Mouse (Mus musculus): ENCODE results near the gene Atf6.

The Atf6 gene

DNA sequence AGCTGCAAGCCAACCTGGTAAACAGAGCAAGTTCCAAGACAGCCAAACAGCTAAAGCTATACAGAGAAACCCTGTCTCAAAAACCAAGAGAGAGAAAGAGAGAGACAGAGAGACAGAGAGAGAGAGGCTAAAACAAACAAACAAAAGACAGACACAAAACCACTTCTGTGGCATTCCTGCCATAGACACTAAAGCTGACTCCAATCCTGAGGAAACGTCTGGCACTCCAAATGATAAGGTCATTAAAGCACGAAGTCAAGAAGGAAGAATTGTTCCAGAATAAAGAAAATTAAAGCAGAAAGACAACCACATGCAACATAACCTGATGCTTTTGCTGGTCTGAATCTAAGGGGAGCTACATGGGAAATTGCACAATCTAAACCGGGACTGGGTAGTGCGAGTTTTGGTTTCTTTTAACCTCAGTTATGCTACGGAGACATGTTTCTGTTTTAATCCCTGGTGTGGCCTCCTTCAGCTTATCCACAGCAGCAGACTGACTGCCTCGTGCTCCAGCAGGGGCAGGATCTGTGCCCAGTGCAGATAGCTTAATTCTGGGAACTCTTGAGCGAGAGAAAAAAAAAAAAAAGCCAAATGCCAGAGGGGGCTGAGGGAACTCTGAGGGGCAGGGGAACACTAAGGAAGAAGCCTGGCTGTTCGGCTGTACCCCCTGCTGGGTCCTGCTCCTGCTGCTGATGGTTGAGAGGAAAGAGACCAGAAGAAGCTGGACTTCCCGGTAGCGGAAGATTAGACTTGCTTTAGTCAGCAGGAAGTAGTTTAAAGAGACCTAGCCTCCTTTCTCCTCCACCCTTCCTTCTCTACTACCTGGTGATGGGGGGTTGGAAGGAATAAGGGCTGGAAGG lies 21.9 kb downstream of the Atf6 start:
- DNase-seq (ENCODE audit: low spot score), result no peak

DNA sequence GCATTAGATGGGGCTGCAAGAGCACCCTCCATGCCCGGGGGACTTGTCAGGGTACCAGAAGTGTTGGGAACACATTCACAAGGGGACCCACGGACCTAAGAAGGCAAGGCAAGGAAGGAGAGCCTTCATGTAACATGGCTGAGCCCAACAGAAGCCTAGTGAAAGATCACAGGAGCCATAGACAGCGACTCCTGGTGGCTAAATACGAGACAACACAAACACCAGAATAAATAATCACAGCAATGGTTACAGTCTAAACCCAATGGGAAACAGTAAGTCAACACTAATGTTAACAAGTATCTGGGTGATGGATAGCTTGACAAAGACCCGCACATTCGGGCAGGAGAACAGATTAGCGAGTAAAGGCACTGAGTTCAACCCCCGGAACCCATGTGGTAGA lies 23.2 kb downstream of the Atf6 start:
- DNase-seq (ENCODE audit: low spot score), result no peak

GRCm38 (mm10) chr1:170839685-170840084 lies 27.9 kb downstream of the Atf6 start:
- DNase-seq (ENCODE audit: low spot score), result peak; percentile 71

DNA sequence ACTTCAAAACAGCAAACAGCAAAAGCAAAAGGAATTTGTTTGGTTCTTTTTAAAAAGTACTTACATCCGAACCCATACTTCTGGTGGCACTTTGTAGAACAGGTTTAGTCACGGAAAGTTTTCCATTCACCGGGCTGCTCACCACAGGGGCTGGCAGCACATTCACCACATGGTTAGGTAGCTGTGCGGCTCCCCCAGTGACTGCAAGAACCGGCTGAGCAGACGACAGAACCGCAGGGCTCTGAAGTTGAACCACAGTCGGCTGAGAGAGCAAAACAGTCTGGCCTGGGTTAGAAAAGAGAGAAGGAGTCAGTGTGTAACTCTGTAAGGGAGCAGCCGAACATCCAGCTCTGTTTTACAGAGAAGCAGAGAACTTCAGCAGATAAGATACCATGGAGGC lies 32.8 kb downstream of the Atf6 start:
- DNase-seq (ENCODE audit: low spot score), result no peak

- DNase-seq (ENCODE audit: low spot score), result no peak
Observed at GRCm38 (mm10) chr1:170829781-170830180, 37.8 kb downstream of the Atf6 start.

DNA sequence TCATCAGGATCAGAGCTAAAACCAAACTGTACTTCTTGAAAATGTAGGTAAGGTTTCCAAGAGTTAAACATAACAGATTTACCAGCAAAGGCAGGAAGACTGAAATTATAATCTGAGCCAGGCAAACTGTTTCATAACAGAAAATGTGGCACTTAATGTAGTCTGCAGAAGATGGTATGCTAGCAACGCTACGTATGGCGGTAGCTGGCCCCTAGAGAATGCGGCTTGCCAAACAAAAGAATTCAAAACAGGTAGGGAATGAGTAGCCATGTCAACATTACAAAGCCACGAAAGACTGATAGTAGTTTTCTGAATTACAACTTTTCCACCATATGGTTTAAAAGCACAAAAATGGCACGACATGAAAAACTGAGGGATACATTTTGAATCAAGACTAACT lies 38.2 kb downstream of the Atf6 start:
- DNase-seq (ENCODE audit: low spot score), result no peak

GRCm38 (mm10) chr1:170820103-170820814 lies 47.3 kb downstream of the Atf6 start:
- no peak for DNase-seq (ENCODE audit: low spot score)

DNA sequence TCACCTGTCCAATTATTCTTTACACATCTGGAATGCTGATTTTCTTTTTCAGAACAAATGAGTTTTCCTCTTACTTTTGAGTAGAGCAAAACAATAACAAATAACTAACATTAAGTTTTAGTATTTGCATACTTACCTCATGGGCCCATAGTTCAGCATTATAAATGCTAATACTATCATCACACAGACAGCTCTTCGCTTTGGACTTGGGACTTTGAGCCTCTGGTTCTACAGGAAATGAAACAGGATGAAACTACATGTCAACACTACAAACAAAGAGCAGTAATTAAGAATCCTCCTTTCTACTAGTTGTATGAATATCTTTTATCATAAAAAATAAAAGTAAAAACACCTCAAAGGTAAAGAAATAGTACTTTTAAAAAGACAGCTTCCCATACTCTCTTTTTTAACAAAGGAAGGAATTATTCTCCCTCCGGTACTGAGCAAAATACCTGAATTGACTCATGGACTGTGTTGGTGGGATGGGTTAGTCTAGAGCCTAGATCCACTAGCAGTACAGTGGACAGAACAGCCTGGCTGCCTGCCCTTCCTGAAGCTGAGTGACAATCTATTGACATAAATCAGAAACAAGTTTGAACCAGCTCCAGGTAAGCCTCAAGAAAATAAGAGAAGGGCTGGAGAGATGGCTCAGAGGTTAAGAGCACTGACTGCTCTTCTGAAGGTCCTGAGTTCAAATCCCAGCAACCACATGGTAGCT lies 52.1 kb downstream of the Atf6 start:
- DNase-seq (ENCODE audit: low spot score), result peak; percentile 8

GRCm38 (mm10) chr1:170812822-170813221 lies 54.7 kb downstream of the Atf6 start:
- no peak for DNase-seq (ENCODE audit: low spot score)

GRCm38 (mm10) chr1:170807600-170808270 lies 59.8 kb downstream of the Atf6 start:
- DNase-seq (ENCODE audit: low spot score), result no peak

- DNase-seq (ENCODE audit: low spot score), result no peak
Observed at GRCm38 (mm10) chr1:170804721-170805120, 62.9 kb downstream of the Atf6 start.

DNA sequence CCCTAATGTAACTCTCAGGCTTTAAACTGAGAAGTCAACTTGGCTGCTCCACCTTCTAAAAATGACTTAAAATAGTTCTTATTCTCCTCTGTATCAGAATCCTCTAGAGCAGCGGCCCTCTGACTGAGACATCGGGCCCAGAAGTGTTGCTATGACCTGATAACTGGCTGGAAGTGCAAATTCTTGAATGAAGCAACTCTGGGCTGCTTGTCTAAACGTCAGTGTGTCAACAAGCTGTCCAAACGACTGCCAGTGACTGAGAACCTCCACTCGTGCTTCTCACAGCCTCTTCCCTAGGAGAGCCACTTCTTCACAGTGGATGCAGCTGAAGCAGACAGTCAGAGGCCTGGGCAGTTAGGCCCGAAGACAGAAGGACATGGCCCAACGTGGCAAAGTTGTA lies 64.9 kb downstream of the Atf6 start:
- DNase-seq (ENCODE audit: low spot score), result peak; percentile 11

DNA sequence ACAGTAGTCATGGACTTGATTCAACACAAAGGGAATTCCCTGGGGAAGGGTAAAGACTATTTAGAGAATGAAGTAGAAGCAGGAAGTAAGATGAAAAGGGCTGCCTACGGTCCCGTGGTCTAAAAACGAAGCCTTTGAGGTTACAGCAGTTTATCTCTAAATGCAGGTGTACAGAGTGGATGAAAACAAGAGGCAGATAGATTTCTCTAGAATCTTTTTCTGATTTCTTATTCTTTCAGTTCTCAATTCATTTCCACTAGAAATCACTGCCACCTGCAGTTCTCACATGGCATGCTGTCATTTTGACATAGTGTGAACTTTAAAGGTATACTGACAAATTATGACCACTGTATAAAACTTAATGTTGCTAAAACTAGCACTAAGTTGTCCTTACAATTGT lies 66.9 kb downstream of the Atf6 start:
- no peak for DNase-seq (ENCODE audit: low spot score)

GRCm38 (mm10) chr1:170795741-170796347 lies 71.7 kb downstream of the Atf6 start:
- DNase-seq (ENCODE audit: low spot score), result peak; percentile 16

GRCm38 (mm10) chr1:170791542-170791941 lies 76.0 kb downstream of the Atf6 start:
- no peak for DNase-seq (ENCODE audit: low spot score)

DNA sequence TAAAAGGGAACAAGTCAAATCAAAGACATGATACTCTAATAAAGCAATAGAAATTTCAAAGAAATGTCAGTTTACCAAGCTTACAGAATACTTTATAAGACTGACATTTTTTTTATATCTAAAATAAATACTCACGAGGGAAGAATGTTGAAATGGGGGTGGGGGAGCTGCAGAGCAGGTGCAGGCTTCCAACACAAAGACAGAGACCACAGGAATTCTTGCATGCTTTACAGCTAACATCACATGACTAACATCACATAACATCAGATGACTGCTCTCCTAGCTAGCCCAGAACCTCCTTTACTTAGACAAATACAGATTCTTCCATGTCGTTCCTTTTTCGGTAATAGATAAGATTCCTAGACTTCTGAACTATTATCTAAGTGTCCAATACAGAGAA lies 76.6 kb downstream of the Atf6 start:
- DNase-seq (ENCODE audit: low spot score), result no peak

DNA sequence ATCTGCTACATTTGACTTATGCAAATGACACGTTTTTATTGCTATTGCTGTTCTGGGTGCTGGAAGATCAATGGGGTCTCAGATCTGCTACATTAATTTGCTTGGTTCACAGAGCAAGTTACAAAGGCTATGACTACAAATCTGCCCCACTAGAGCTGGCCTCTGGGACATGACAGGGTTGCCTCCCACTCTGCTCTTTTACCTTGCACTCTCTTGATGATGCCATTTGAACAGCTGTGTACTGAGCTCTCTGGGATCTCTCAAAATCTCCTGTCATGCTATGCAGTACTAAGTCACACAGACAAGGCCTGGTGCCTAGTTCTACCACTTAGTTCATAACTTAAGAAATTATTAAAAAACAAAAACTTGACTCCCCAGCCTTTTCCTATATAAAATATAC lies 79.9 kb downstream of the Atf6 start:
- DNase-seq (ENCODE audit: low spot score), result no peak

GRCm38 (mm10) chr1:170786570-170787341 lies 80.8 kb downstream of the Atf6 start:
- DNase-seq (ENCODE audit: low spot score), result no peak

GRCm38 (mm10) chr1:170777688-170778087 lies 89.9 kb downstream of the Atf6 start:
- no peak for DNase-seq (ENCODE audit: low spot score)

DNA sequence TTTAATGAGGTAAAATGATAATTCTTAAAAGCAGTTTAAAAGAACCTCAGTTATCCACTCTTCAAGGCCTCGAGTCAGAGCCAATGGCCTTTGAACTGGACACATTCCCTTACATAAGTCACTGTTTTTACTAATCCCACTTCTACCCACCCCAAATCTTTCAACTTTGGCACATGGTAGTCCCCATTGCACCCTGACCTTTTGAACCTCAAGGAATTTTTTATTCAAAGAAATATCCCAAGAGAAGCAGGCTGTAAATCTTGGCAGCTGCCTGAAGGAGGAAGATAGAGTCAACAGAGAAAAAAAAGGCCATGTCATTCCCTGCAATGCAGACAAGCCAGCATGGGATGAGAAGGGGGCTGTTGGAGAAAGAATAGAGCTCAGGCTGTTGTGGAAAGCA lies 93.1 kb downstream of the Atf6 start:
- no peak for DNase-seq (ENCODE audit: low spot score)

GRCm38 (mm10) chr1:170773506-170773905 lies 94.1 kb downstream of the Atf6 start:
- DNase-seq (ENCODE audit: low spot score), result no peak
